Mouse (Mus musculus): ENCODE results near the gene Tmprss9. TPM values are rescaled to one million over a fixed set of nuclear protein-coding genes. Genes with fewer than 3 reads are reported as not detected.
A peak's percentile ranks its signal among the peaks of the same experiment; 100 is the strongest.

The Tmprss9 gene
- polyA plus RNA-seq, 1 experiment from 2014 or later = 0.05 TPM

DNA sequence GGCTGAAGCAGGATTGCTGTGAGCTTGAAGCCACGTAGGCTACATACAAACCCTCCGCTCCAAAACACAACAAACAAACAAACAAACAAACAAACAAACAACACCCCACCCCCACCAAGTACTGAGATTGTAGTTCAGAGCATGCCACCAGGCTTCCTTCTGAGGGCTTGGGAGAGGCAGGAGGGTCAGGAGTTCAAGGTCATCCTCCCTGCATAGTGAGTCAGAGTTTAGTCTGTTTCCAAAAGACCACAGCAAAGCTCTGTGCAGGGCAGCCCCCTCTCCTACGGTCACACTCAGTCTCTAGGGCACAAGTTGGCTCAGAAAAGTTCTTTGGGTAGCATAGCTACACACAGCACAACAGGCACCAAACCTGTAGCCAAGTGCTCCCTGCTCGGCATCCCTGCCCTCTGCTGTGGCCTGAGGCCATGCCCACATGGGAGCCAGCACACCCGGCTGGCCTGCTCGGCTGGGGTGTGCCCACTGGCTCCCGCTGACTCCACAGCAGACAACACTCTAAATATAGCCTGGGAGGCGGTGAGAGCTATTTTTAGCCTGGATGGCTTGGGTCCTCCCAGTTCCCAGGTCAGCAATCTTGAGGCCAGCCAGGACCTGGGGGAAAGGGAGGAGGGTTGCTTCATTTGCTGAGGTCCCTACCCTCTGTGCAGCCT is 68.8 kb downstream of the Tmprss9 start:
- peak; percentile 36; the same call in 1 of the 2 replicates for ATAC-seq (ENCODE audit: insufficient number of reproducible peaks, low FRiP score, low TSS enrichment, low read depth)
- H3K9ac ChIP-seq = no peak overlapping the region
- peak overlapping the region; percentile 80 for H3K4me2 ChIP-seq (replicated peaks)
- no peaks in the 10 kb centered on the region for H3K9me3 ChIP-seq (replicated peaks)
- peak overlapping the region; percentile 35 for H3K4me3 ChIP-seq (replicated peaks)
- no peaks in the 10 kb centered on the region for H3K36me3 ChIP-seq
- peak overlapping the region; percentile 88 for H3K27ac ChIP-seq (replicated peaks)
- 26% methylated on average over 8 of the region's 8 CpGs for WGBS
- no peaks in the 10 kb centered on the region for H3K27me3 ChIP-seq
- peaks cover 60% of the 10 kb centered on the region for H3K4me1 ChIP-seq

DNA sequence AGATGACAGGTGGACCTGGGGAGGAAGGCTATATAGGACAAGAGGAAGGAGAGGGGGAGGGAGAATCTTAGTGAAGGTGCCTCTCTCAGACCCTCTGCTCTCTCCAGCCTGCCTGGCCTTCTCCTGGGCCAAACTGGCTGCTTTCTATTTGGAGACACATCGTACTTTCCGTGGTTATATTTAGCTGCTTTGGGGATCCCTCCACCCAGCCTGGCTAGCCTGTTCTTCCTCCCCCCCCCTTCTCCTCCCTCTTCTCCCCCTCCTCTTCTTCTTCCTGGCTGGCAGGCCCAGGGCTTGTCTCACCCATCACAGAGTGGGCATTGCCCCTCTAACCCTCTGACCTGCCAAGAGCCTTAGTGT is 69.3 kb downstream of the Tmprss9 start:
- Histone ChIP-seq H3K9ac (no peak overlapping the region), H3K4me2 (replicated peaks) (peak overlapping the region; percentile 80), H3K27me3 (no peaks in the 10 kb centered on the region), H3K36me3 (no peaks in the 10 kb centered on the region), H3K27ac (replicated peaks) (peak overlapping the region; percentile 88), H3K4me1 (peaks cover 55% of the 10 kb centered on the region), H3K4me3 (replicated peaks) (no peak overlapping the region), H3K9me3 (replicated peaks) (no peaks in the 10 kb centered on the region)
- 26% methylated on average over 2 of the region's 2 CpGs for WGBS
- ATAC-seq (ENCODE audit: insufficient number of reproducible peaks, low FRiP score, low TSS enrichment, low read depth) = no peak

DNA sequence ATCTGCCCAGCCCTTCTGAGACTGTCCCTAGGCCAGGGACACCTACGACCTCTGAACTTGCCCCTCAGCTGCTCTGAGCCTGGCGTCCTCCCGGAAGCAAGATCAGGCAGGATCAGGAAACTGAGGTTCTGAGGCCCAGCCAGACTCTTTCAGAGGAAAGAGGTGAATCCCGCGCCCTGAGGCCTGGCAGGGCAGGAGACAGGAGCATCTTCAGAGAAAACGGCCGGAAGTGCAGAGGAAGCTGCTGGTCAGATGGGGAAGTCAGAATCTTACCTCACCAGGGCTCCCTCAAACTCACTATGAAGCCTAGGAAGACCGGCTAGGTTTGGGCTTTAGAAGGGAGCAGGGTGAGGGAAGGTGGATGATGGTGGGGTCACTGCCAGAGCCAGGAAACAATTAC is 71.3 kb downstream of the Tmprss9 start:
- WGBS = 44% methylated on average over 8 of the region's 8 CpGs
- peaks cover 46% of the 10 kb centered on the region for H3K4me1 ChIP-seq
- no peak for ATAC-seq (ENCODE audit: insufficient number of reproducible peaks, low FRiP score, low TSS enrichment, low read depth)

DNA sequence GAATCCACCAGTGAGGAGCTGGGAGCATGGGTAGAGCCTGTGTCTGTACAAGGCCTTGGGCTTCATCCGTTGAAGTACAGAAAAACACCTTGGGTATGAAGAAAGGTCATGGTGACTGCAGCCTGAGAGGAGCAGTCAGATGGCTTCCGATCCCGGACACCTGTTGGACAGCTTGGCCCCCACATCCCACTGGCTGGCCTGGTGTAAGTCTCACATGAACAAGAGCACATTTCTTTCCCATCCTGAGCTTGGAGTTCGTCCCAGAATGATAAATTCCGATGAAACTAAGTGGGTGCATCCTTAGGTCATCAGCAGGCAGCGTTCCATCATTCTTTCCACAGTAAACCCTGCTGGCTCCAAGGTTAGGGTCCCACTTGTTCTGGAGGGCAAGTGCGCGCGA is 72.1 kb downstream of the Tmprss9 start:
- Histone ChIP-seq H3K27me3 (no peaks in the 10 kb centered on the region), H3K4me2 (replicated peaks) (no peak overlapping the region), H3K4me3 (replicated peaks) (no peak overlapping the region), H3K9ac (no peak overlapping the region), H3K36me3 (no peaks in the 10 kb centered on the region), H3K9me3 (replicated peaks) (no peaks in the 10 kb centered on the region), H3K4me1 (peaks cover 43% of the 10 kb centered on the region), H3K27ac (replicated peaks) (no peak overlapping the region)
- ATAC-seq (ENCODE audit: insufficient number of reproducible peaks, low FRiP score, low TSS enrichment, low read depth) = no peak
- 67% methylated on average over 9 of the region's 9 CpGs for WGBS

More for the DNA sequence above, 71.3 kb downstream of the Tmprss9 start:
- H3K27ac ChIP-seq (replicated peaks) = no peak overlapping the region
- H3K36me3 ChIP-seq = no peaks in the 10 kb centered on the region
- H3K4me2 ChIP-seq (replicated peaks) = no peak overlapping the region
- H3K4me3 ChIP-seq (replicated peaks) = no peak overlapping the region
- no peaks in the 10 kb centered on the region for H3K27me3 ChIP-seq
- no peak overlapping the region for H3K9ac ChIP-seq
- H3K9me3 ChIP-seq (replicated peaks) = no peaks in the 10 kb centered on the region

DNA sequence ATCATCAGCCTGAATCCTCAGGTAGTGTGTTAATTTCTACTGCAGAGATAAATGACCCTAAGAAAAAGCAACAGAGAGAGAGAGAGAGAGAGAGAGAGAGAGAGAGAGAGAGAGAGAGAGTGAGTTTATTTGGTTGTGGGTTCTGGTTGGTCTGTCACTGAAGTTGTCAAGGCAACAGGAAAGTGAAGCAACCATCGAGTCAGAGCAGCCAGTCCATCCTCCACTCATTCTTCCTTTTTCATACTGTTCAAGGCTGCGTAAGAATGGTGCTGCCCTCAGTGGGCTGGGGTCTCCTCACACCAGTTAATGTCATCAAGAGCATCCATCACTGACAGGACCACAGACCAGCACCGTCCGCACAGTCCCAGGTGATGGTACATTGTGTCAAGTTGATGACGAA is 72.6 kb downstream of the Tmprss9 start:
- H3K36me3 ChIP-seq = no peaks in the 10 kb centered on the region
- no peaks in the 10 kb centered on the region for H3K9me3 ChIP-seq (replicated peaks)
- H3K4me1 ChIP-seq = peaks cover 38% of the 10 kb centered on the region
- H3K9ac ChIP-seq = no peak overlapping the region
- no peak overlapping the region for H3K4me2 ChIP-seq (replicated peaks)
- no peak overlapping the region for H3K27ac ChIP-seq (replicated peaks)
- no peak overlapping the region for H3K4me3 ChIP-seq (replicated peaks)
- no peak for ATAC-seq (ENCODE audit: insufficient number of reproducible peaks, low FRiP score, low TSS enrichment, low read depth)
- 84% methylated on average over 5 of the region's 5 CpGs for WGBS
- H3K27me3 ChIP-seq = no peaks in the 10 kb centered on the region

DNA sequence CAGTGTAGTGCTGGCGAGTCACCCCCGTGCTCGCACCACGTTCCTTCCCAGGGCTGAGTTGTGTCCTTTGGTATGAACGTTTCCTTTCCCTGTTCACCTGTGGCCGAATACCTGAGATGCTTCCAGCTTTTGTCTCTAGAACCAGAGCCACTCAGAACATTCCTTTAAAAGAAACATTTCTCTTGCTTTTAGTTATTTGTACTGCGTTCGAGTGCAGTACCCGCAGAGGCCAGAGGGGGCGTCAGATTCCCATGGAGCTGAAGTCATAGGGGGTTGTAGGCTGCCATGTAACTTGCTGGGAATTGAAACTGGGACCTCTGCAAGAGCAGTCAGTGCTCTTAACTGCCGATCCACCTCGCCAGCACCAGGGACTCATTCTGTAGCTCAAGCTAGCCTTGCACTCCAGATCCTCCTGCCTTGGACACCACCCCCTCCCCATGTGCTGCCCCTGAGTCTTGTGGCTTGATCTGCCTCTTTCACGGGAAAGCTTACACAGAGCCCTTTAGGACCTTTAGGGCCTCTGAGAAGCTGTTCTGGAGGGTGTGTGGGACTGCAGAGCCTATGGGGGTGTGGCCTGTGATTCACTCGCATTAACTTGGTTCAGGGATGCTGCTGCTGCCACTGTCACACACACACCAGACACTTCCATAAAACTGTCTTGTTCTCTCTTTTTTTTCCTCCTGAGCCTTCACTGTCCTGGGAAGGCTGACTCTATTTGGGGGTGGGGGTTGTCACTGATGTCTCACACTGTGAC is 75.2 kb downstream of the Tmprss9 start:
- no peak overlapping the region for H3K4me2 ChIP-seq (replicated peaks)

DNA sequence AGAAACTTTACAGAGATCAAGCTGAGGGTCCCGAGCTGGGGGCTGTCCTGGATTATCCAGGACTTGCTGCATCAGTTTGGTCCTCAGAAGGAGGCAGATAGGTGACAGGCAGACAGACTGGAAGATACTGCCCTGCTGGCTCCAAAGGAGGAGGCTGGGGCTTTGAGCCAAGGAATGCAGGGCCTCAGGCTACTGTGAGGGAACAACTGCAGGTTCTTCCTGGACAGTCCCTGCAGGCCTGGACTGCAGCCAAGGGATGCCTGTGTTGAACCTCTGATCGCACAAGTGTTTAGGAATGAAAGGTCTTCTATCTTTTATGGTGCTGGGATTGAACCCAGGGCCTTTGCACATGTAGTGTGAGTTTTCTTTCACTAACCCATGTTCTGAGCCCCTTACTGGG is 76.2 kb downstream of the Tmprss9 start:
- WGBS = 23% methylated on average over 2 of the region's 2 CpGs
- peak overlapping the region; percentile 23; the same call in 1 of the 2 replicates for H3K27ac ChIP-seq (replicated peaks)
- no peak for ATAC-seq (ENCODE audit: insufficient number of reproducible peaks, low FRiP score, low TSS enrichment, low read depth)
- no peak overlapping the region for H3K9ac ChIP-seq
- no peaks in the 10 kb centered on the region for H3K9me3 ChIP-seq (replicated peaks)
- H3K4me3 ChIP-seq (replicated peaks) = no peak overlapping the region
- H3K4me1 ChIP-seq = peaks cover 21% of the 10 kb centered on the region
- H3K36me3 ChIP-seq = no peaks in the 10 kb centered on the region
- no peaks in the 10 kb centered on the region for H3K27me3 ChIP-seq
- H3K4me2 ChIP-seq (replicated peaks) = no peak overlapping the region

More for the DNA sequence above, 75.2 kb downstream of the Tmprss9 start:
- ATAC-seq (ENCODE audit: insufficient number of reproducible peaks, low FRiP score, low TSS enrichment, low read depth) = no peak
- no peak overlapping the region for H3K4me3 ChIP-seq (replicated peaks)
- WGBS = 60% methylated on average over 14 of the region's 14 CpGs
- H3K4me1 ChIP-seq = peaks cover 21% of the 10 kb centered on the region
- no peak overlapping the region for H3K27ac ChIP-seq (replicated peaks)
- no peaks in the 10 kb centered on the region for H3K9me3 ChIP-seq (replicated peaks)
- no peak overlapping the region for H3K9ac ChIP-seq
- H3K36me3 ChIP-seq = no peaks in the 10 kb centered on the region
- H3K27me3 ChIP-seq = no peaks in the 10 kb centered on the region

DNA sequence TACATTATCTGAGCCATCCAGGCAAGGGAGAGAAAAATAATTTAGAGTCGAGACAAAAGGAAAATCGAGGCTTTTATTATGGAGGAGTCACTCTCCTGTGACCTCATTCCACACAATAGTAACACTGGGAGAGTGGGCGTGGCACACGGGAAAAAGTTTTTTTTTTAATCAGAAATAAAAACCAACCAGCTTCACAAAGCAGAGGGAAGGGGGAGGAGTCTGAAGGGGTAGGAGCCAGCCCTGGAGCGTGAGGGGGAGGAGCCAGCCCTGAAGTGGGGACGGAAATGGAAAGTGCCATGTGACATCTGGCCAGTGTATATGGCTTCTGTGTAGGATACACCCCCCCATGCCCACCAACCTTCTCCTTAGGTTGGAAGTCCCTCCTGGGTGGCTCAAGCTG is 76.9 kb downstream of the Tmprss9 start:
- Histone ChIP-seq H3K36me3 (no peaks in the 10 kb centered on the region), H3K9me3 (replicated peaks) (no peaks in the 10 kb centered on the region), H3K27me3 (no peaks in the 10 kb centered on the region), H3K4me2 (replicated peaks) (no peak overlapping the region), H3K27ac (replicated peaks) (peak overlapping the region; percentile 23; the same call in 1 of the 2 replicates), H3K9ac (no peak overlapping the region), H3K4me1 (peaks cover 21% of the 10 kb centered on the region), H3K4me3 (replicated peaks) (no peak overlapping the region)
- WGBS = 32% methylated on average over 6 of the region's 6 CpGs
- ATAC-seq (ENCODE audit: insufficient number of reproducible peaks, low FRiP score, low TSS enrichment, low read depth) = no peak

DNA sequence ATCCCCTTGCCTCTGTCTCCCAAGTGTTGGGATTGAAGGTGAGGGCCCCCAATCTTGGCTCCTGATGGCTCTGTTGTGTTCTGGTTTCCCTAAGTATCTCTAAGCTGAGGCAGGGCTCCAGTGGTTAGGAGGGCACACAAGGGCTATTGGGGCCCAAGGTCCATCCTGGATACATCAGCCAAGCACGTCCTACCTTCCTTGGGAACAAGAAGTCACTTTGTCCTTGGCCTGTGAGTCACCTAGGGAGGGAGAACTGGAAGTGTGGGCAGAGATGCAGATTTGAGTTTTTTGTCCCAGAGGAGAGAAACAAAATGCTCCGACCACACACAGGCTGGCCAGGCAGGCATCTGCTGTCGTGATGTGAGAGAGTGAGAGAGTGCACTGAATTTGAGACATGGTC is 77.4 kb downstream of the Tmprss9 start:
- Histone ChIP-seq H3K4me2 (replicated peaks) (no peak overlapping the region), H3K4me3 (replicated peaks) (no peak overlapping the region), H3K27ac (replicated peaks) (0 out of 2 replicates have a peak overlapping the region, but pooled peaks have one; percentile 22), H3K9ac (no peak overlapping the region), H3K36me3 (no peaks in the 10 kb centered on the region), H3K4me1 (peaks cover 21% of the 10 kb centered on the region), H3K9me3 (replicated peaks) (no peaks in the 10 kb centered on the region), H3K27me3 (no peaks in the 10 kb centered on the region)
- WGBS = 71% methylated on average over 3 of the region's 3 CpGs
- no peak for ATAC-seq (ENCODE audit: insufficient number of reproducible peaks, low FRiP score, low TSS enrichment, low read depth)
